Mouse (Mus musculus) lung, postnatal 14 days (tissue): ENCODE measurements at regions not wholly inside any gene's neighbourhood (a gene's known extent, or its start where the extent isn't known, plus 50 kb on each side); places are given as distances from the start of the nearest gene placed in this dataset.

Experiments used
- DNase-seq: peaks from one replicate; pipeline ENCODE4 v3.0.0; 2021

GRCm38 (mm10) chr8:95974889-95975288 lies 86.5 kb upstream of the Got2 start:
- no peak for DNase-seq

- no peak for DNase-seq
These were observed 85.9 kb upstream of the Got2 start for GRCm38 (mm10) chr8:95974231-95974630.

DNA sequence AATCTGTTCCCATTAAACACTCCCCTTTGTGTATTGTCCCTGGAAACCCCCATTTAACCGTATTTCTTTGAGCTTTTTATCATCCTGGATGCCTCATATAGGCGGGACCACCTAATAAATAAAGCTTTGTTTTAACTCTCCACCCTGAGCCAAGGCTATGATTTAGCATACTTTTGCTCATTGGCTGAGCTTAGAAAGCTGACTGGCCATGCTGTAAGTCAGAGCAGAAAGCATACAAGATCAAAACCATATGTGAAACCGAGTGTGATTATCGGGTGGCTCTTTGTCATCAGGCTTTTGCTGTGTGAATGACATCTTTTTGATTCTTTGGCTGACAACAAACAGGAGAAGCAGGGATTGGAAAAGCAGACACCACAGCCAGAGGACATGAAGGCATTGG lies 85.2 kb upstream of the Got2 start:
- DNase-seq = no peak

DNA sequence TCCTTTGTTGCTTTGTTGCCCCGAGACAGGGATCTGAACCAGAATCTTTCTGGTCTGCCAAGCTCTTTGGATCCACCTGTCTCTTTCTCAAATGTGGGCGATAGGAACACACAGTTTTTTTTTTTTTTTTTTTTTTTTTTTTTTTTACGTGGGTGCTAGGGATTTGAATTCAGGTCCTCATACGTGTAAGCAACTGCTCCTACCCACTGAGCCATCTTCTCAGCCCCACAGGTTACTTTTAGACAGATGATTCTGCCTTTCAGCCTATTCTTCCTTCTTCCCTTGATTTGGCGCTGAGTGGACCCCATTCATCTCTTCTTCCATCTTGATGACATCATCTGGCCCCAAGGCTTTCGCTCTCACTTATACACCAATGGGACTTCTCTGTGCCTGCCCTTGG lies 80.5 kb upstream of the Got2 start:
- DNase-seq = no peak

GRCm38 (mm10) chr8:95966430-95966829 lies 78.1 kb upstream of the Got2 start:
- no peak for DNase-seq

DNA sequence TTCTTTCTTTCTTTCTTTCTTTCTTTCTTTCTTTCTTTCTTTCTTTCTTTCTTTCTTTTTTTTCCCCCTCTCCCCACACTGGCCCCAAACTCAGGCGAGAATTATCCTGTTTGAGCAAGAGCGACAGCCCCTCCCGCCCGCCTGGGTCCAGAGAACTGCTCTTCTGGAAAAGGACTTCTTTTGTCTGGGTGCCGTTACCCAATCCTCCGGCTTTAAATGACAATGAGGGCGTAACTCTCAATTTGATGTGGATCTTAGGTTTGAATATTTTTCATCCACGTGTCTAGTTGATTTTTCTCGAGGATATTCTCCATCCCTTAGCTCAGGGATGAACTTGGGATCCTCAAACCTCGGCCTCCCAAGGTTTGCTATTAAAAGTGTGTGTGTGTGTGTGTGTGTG lies 63.9 kb upstream of the Got2 start:
- DNase-seq = no peak

DNA sequence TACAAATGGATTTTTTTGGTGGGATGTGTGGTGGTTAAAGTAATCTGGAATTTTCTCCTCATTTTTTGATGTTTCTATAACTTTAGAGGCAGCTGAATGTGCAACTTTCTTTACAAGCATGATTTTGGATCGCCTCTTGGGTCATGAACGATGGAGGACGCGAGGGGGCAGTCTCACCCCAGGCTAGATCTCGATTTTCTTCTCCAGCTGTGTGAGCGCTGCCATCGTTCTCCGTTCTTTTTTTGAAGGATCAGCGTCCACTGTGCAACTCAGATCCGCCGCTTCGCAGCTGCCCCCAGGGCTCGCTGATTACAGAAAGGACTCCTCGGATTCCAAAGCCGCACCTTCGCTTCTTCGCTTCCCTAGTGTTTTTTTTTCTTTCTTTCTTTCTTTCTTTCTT lies 63.4 kb upstream of the Got2 start:
- DNase-seq = peak; percentile 63
